Mouse (Mus musculus) CH12.LX (cell line): ENCODE data around the gene Rsbn1. TPM values are rescaled to one million over a fixed set of nuclear protein-coding genes. Genes with fewer than 3 reads are reported as not detected.

Source experiments
- DNase-seq: peaks from one replicate; pipeline ENCODE4 v3.0.0-alpha.2; 2013; ENCODE audit errors: extremely low read depth
- H3K27ac ChIP-seq: 2 replicates; pipeline ENCODE4 v1.5.1; 2012; ENCODE audit warnings: low read depth, mild to moderate bottlenecking, control low read depth, moderate library complexity; ENCODE audit not compliant: insufficient read depth
- H3K27me3 ChIP-seq: replicated peaks from 2 replicates; pipeline ENCODE3; 2012; ENCODE audit warnings: inconsistent platforms
- H3K36me3 ChIP-seq, 2 experiments: replicated peaks in 1 of 2; 2 replicates each; pipeline versions ENCODE3 to v1.6.1; 2012; ENCODE audit warnings: inconsistent platforms in 1 of 2, low read length in 1 of 2, mild to moderate bottlenecking in 1 of 2, mixed read lengths in 1 of 2, moderate library complexity in 1 of 2; ENCODE audit not compliant: control insufficient read depth in 1 of 2, insufficient read depth in 1 of 2
- H3K4me1 ChIP-seq, 2 experiments: 2 replicates each; pipeline ENCODE4 v1.6.1; 2012; ENCODE audit warnings: inconsistent platforms in 1 of 2, moderate library complexity in 1 of 2; ENCODE audit not compliant: insufficient read depth in 2 of 2, control insufficient read depth in 1 of 2
- H3K4me2 ChIP-seq: 2 replicates; pipeline ENCODE4 v1.6.1; 2012; ENCODE audit warnings: low read depth, mild to moderate bottlenecking, control low read depth; ENCODE audit not compliant: poor library complexity, insufficient read depth, severe bottlenecking
- H3K4me3 ChIP-seq, 3 experiments: fragments of 150-350 bp in 1 of 3; sonication (generic) in 1 of 3; replicated peaks in 1 of 3; 2 replicates each; pipeline versions ENCODE3 to v1.5.1; 2011 to 2012; ENCODE audit warnings: low read depth in 2 of 3, low read length in 2 of 3, mild to moderate bottlenecking in 2 of 3, moderate library complexity in 2 of 3, control low read depth in 1 of 3, improper control_type of control experiment in 1 of 3, inconsistent platforms in 1 of 3, mixed read lengths in 1 of 3; ENCODE audit not compliant: poor library complexity in 1 of 3
- H3K79me2 ChIP-seq: replicated peaks from 2 replicates; pipeline ENCODE4 v1.6.1; 2012; ENCODE audit warnings: mild to moderate bottlenecking, moderate library complexity; ENCODE audit not compliant: control insufficient read depth, poor library complexity, insufficient read depth, severe bottlenecking; ENCODE audit errors: extremely low read depth
- H3K9ac ChIP-seq: 2 replicates; pipeline ENCODE4 v1.6.1; 2012; ENCODE audit warnings: low read depth, mild to moderate bottlenecking, control low read depth, moderate library complexity; ENCODE audit not compliant: insufficient read depth
- H3K9me3 ChIP-seq: replicated peaks from 2 replicates; pipeline ENCODE3; 2012; ENCODE audit warnings: low read length, inconsistent platforms, mixed read lengths
- BHLHE40 ChIP-seq: IDR thresholded peaks from 2 replicates; pipeline ENCODE4 v1.6.1; 2011; ENCODE audit warnings: mild to moderate bottlenecking, low read depth, low read length, improper control_type of control experiment
- CHD1 ChIP-seq: IDR thresholded peaks from 2 replicates; pipeline ENCODE4 v1.6.1; 2012; ENCODE audit warnings: low read depth, low read length, improper control_type of control experiment, inconsistent platforms
- CHD2 ChIP-seq: IDR thresholded peaks from 2 replicates; pipeline ENCODE4 v1.6.1; 2011; ENCODE audit warnings: low read length, improper control_type of control experiment
- CTCF ChIP-seq, 2 experiments: IDR thresholded peaks in 1 of 2; conservative IDR thresholded peaks in 1 of 2; 2 replicates each; pipeline ENCODE4 v1.5.1; 2011 to 2012; ENCODE audit warnings: low read depth in 2 of 2, low read length in 2 of 2, improper control_type of control experiment in 1 of 2, inconsistent platforms in 1 of 2, mild to moderate bottlenecking in 1 of 2, moderate library complexity in 1 of 2
- E2F4 ChIP-seq: IDR thresholded peaks from 2 replicates; pipeline ENCODE4 v1.6.1; 2011; ENCODE audit warnings: low read depth, low read length, improper control_type of control experiment; ENCODE audit not compliant: insufficient replicate concordance
- EP300 ChIP-seq: IDR thresholded peaks from 2 replicates; pipeline ENCODE4 v1.6.1; 2011; ENCODE audit warnings: low read length, improper control_type of control experiment
- ETS1 ChIP-seq: conservative IDR thresholded peaks from 2 replicates; pipeline ENCODE4 v1.6.1; 2012; ENCODE audit warnings: low read depth, mild to moderate bottlenecking, inconsistent platforms, low read length, improper control_type of control experiment, moderate library complexity
- HCFC1 ChIP-seq: IDR thresholded peaks from 2 replicates; pipeline ENCODE4 v1.6.1; 2012; ENCODE audit warnings: low read depth, mild to moderate bottlenecking, inconsistent platforms, low read length, improper control_type of control experiment
- IRF4 ChIP-seq: IDR thresholded peaks from 2 replicates; pipeline ENCODE4 v1.6.1; 2014; ENCODE audit warnings: low read depth, mild to moderate bottlenecking, inconsistent platforms, low read length, improper control_type of control experiment
- KAT2A ChIP-seq: IDR thresholded peaks from 2 replicates; pipeline ENCODE4 v1.6.1; 2012; ENCODE audit warnings: low read length, improper control_type of control experiment, inconsistent platforms; ENCODE audit not compliant: insufficient replicate concordance
- MAX ChIP-seq: IDR thresholded peaks from 2 replicates; pipeline ENCODE4 v1.6.1; 2011; ENCODE audit warnings: low read length, improper control_type of control experiment
- MXI1 ChIP-seq: IDR thresholded peaks from 2 replicates; pipeline ENCODE4 v1.6.1; 2011; ENCODE audit warnings: mild to moderate bottlenecking, low read depth, low read length, improper control_type of control experiment
- MYC ChIP-seq: IDR thresholded peaks from 2 replicates; pipeline ENCODE4 v1.6.1; 2011; ENCODE audit warnings: low read depth, mild to moderate bottlenecking, improper control_type of control experiment, low read length
- NRF1 ChIP-seq: IDR thresholded peaks from 2 replicates; pipeline ENCODE4 v1.6.1; 2014; ENCODE audit warnings: low read depth, mild to moderate bottlenecking, inconsistent platforms, low read length, improper control_type of control experiment, moderate library complexity
- PAX5 ChIP-seq: IDR thresholded peaks from 2 replicates; pipeline ENCODE4 v1.6.1; 2012; ENCODE audit warnings: low read length, inconsistent platforms, mixed read lengths
- RAD21 ChIP-seq: IDR thresholded peaks from 2 replicates; pipeline ENCODE4 v1.6.1; 2011; ENCODE audit warnings: low read depth, mild to moderate bottlenecking, low read length, improper control_type of control experiment, moderate library complexity
- RCOR1 ChIP-seq: conservative IDR thresholded peaks from 2 replicates; pipeline ENCODE4 v1.6.1; 2012; ENCODE audit warnings: low read depth, mild to moderate bottlenecking, inconsistent platforms, low read length, improper control_type of control experiment
- SIN3A ChIP-seq: IDR thresholded peaks from 2 replicates; pipeline ENCODE4 v1.6.1; 2012; ENCODE audit warnings: low read length, improper control_type of control experiment, inconsistent platforms
- TBP ChIP-seq: conservative IDR thresholded peaks from 2 replicates; pipeline ENCODE4 v1.6.1; 2011; ENCODE audit warnings: low read depth, low read length, improper control_type of control experiment
- TCF12 ChIP-seq: IDR thresholded peaks from 2 replicates; pipeline ENCODE4 v1.6.1; 2014; ENCODE audit warnings: low read depth, mild to moderate bottlenecking, inconsistent platforms, low read length, improper control_type of control experiment
- UBTF ChIP-seq: IDR thresholded peaks from 2 replicates; pipeline ENCODE4 v1.6.1; 2012; ENCODE audit warnings: low read depth, mild to moderate bottlenecking, inconsistent platforms, low read length, improper control_type of control experiment, moderate library complexity
- USF1 ChIP-seq: IDR thresholded peaks from 2 replicates; pipeline ENCODE4 v1.6.1; 2014; ENCODE audit warnings: low read depth, mild to moderate bottlenecking, inconsistent platforms, low read length, improper control_type of control experiment
- USF2 ChIP-seq: conservative IDR thresholded peaks from 2 replicates; pipeline ENCODE4 v1.6.1; 2011; ENCODE audit warnings: low read depth, low read length, improper control_type of control experiment
- ZMIZ1 ChIP-seq: IDR thresholded peaks from 2 replicates; pipeline ENCODE4 v1.6.1; 2012; ENCODE audit warnings: low read depth, mild to moderate bottlenecking, inconsistent platforms, low read length, improper control_type of control experiment
- ZNF384 ChIP-seq: IDR thresholded peaks from 2 replicates; pipeline ENCODE4 v1.6.1; 2012; ENCODE audit warnings: low read depth, low read length, improper control_type of control experiment, inconsistent platforms
- dilution Hi-C: fragments of 300-500 bp; cut with MboI; formaldehyde crosslinking; loops from 2 replicates; pipeline ENCODE4 v1.14.3; 2020; ENCODE audit warnings: low sequenced_read_pairs; ENCODE audit not compliant: extremely low pct_unique_long_range_greater_than_20kb, extremely low pct_ligation_motif_present
- in situ Hi-C: fragments of 300-500 bp; cut with MboI; formaldehyde crosslinking; loops from 3 replicates; pipeline ENCODE4 v1.14.3; 2019; ENCODE audit warnings: low sequenced_read_pairs, low pct_ligation_motif_present, low pct_unique_long_range_greater_than_20kb, mixed read lengths
- polyA plus RNA-seq: library from polyadenylated mRNA; unstranded; fragments of >175 nt; gene quantifications from 2 replicates; pipeline ENCODE4 v1.2.1, GENCODE M21; 2012; ENCODE audit warnings: low read depth; ENCODE audit not compliant: insufficient read length
- total RNA-seq, 2 experiments: library from RNA; depleted of rRNA; stranded (reverse); fragments of 300-350 nt in 1 of 2; fragments of >200 nt in 1 of 2; gene quantifications; 2 replicates each; pipeline ENCODE4 v1.2.3; 2012 to 2014

Rsbn1 gene
- total and polyA plus RNA-seq, 3 experiments: 13.0 to 19.6 (median 13.8) TPM

DNA sequence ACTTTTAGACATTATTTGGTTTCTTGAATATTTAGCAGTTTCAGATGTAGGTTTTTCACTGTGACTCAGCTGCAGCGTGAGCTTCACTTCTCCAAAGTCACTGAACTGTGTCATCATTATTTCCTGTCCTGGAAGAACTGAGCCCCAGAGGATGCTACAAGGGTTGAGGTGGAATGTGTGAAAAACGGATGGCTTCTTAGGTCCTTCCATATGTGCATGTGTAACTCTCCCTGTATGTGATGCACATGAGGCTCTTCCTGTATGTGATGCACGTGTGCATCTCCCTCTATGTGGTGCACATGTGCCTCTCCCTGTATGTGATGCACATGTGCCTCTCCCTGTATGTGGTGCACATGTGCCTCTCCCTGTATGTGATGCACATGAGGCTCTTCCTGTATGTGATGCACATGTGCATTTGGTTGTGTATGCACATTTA, 41.2 kb upstream of the Rsbn1 start (continued):
- TF ChIP-seq IRF4: peak; percentile 98
- TF ChIP-seq USF1: no peak
- no peak for TF ChIP-seq UBTF
- no peak for TF ChIP-seq ZNF384
- TF ChIP-seq NRF1: no peak
- no peak for TF ChIP-seq KAT2A
- TF ChIP-seq PAX5: no peak
- TF ChIP-seq USF2: no peak
- TF ChIP-seq MAX: peak; percentile 93
- peak; percentile 94 for TF ChIP-seq MYC
- TF ChIP-seq CHD1: no peak
- TF ChIP-seq, all 38 proteins: peak for 17

DNA sequence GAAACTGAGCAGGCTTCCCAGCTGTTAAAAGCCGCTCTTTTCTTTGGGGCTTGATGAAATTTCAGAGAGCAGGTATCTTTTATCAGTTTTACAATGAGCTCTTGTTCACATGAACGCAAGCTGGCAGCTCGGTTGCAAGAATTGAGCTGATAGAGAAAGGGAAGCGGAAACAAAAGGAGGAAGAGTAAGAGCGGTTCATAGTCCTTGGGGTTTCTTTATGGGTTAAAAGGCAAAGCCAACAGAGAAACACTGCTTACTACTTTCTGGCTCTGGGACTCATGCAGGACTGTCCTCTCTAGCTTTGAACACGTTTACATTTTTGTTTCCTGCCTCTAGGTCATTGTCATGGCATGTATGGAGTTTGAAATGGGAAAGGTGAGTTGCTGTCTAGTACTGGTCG, 39.6 kb upstream of the Rsbn1 start:
- no peak for DNase-seq
- Histone ChIP-seq H3K27me3 (no peaks in the 10 kb centered on the region), H3K27ac (peak overlapping the region; percentile 89), H3K9ac (peak overlapping the region; percentile 58), H3K4me3 (no peak overlapping the region), H3K79me2 (peaks cover 45% of the 10 kb centered on the region), H3K9me3 (peaks cover 4% of the 10 kb centered on the region), H3K4me2 (peak overlapping the region; percentile 85), H3K36me3 (peaks cover 54 to 73% of the 10 kb centered on the region in 2 experiments), H3K4me1 (peaks cover 22 to 75% of the 10 kb centered on the region in 2 experiments)
- no peak for TF ChIP-seq MYC
- TF ChIP-seq NRF1: no peak
- 0 out of 2 replicates have a peak, but pooled peaks have one; percentile 22 for TF ChIP-seq TCF12
- no peak for TF ChIP-seq UBTF
- TF ChIP-seq IRF4: peak; percentile 47; the same call in 1 of the 2 replicates
- no peak for TF ChIP-seq E2F4
- TF ChIP-seq MXI1: no peak
- TF ChIP-seq EP300: peak; percentile 80
- TF ChIP-seq TBP: 0 out of 2 replicates have a peak, but pooled peaks have one; percentile 15
- 0 out of 2 replicates have a peak, but pooled peaks have one; percentile 34 for TF ChIP-seq BHLHE40
- 0 out of 2 replicates have a peak, but pooled peaks have one; percentile 36 for TF ChIP-seq CHD1
- peak; percentile 13; the same call in 1 of the 2 replicates for TF ChIP-seq ETS1
- peak; percentile 55; the same call in 1 of the 2 replicates for TF ChIP-seq SIN3A
- in situ Hi-C loops: no loop called here
- dilution Hi-C loops: no loop called here

DNA sequence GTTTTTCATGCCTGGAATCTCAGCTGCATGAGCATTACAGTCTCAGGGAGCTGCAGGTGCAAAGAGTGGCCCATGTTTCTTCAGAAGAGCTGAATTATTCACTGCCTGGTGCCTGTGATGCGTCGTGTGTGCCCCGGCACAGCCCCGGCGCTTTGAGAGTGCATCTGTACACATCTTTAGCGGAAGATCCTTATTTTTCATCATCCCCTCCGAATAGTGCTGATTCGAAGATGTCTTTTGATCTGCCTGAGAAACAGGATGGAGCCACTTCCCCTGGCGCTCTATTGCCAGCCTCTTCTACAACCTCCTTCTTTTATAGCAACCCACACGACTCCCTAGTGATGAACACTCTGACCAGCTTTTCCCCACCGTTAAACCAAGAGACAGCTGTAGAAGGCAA, 28.0 kb upstream of the Rsbn1 start:
- peaks cover 46 to 67% of the 10 kb centered on the region in 2 experiments for H3K36me3 ChIP-seq
- dilution Hi-C loops: no loop called here

More for the DNA sequence above, 28.0 kb upstream of the Rsbn1 start:
- DNase-seq: no peak
- Histone ChIP-seq H3K27me3 (no peaks in the 10 kb centered on the region), H3K27ac (no peak overlapping the region), H3K79me2 (peaks cover 6% of the 10 kb centered on the region), H3K9ac (no peak overlapping the region), H3K4me1 (peaks cover 0 to 15% of the 10 kb centered on the region in 2 experiments; a peak in 1 of 4 replicates), H3K9me3 (no peaks in the 10 kb centered on the region), H3K4me3 (no peak overlapping the region), H3K4me2 (no peak overlapping the region)
- TF ChIP-seq CHD2: no peak
- TF ChIP-seq EP300: no peak
- no peak for TF ChIP-seq PAX5
- TF ChIP-seq MXI1: no peak
- TF ChIP-seq RAD21: no peak
- TF ChIP-seq USF2: no peak
- no peak for TF ChIP-seq CTCF (conservative IDR thresholded peaks at IDR 0.05 in 1 of 2, IDR thresholded peaks at IDR 0.05 in 1 of 2; ENCODE audit: low read depth in 2 of 2, low read length in 2 of 2)
- no peak for TF ChIP-seq MAX
- no peak for TF ChIP-seq ZMIZ1
- no peak for TF ChIP-seq E2F4
- no peak for TF ChIP-seq SIN3A
- no peak for TF ChIP-seq MYC
- TF ChIP-seq RCOR1: no peak
- no peak for TF ChIP-seq HCFC1
- in situ Hi-C loops: no loop called here
